22 mouse cellular contexts compared by ENCODE assay signal in genomic region chr17:71752831-71753230, GRCm38 (mm10). TPM values are rescaled to one million over a fixed set of nuclear protein-coding genes. Genes with fewer than 3 reads are reported as not detected.
"Had no signal": no experiment of that assay in that cellular context is flagged by ENCODE, and none has a peak within 500 bp of the region (broad histone marks: within the 10 kb centered on the region; RNA-seq: fewer than 3 reads in every experiment).

Gene Pcare (minus strand): TSS chr17:71752894.

- H3K9ac ChIP-seq: limb, embryonic 13.5 days; liver, embryonic 14.5 days; neural tube, embryonic 12.5 days; stomach, embryonic 15.5 days had no signal

- H3K36me3 ChIP-seq: limb, embryonic 13.5 days; midbrain, embryonic 10.5 days; neural tube, embryonic 12.5 days; stomach, embryonic 15.5 days had no signal

- DNase-seq: kidney, adult 8-10 months; kidney, postnatal 36 days; layer of hippocampus, adult 9-11 months; layer of hippocampus, postnatal 36 days; left cerebral cortex, postnatal 4 days; lung, adult 18-20 months; lung, postnatal 4 days; midbrain, embryonic 14.5 days; thymus, postnatal 36 days had no signal

- H3K9me3 ChIP-seq: limb, embryonic 13.5 days; midbrain, embryonic 10.5 days; neural tube, embryonic 12.5 days; stomach, embryonic 15.5 days had no signal

- H3K4me2 ChIP-seq: limb, embryonic 13.5 days; neural tube, embryonic 12.5 days; stomach, embryonic 15.5 days had no signal

- ATAC-seq: intestine, postnatal 0 days had no signal

- H3K27me3 ChIP-seq: limb, embryonic 13.5 days; neural tube, embryonic 12.5 days; stomach, embryonic 15.5 days had no signal

- H3K4me3 ChIP-seq: limb, embryonic 13.5 days; midbrain, embryonic 10.5 days; neural tube, embryonic 12.5 days; stomach, embryonic 15.5 days had no signal

- H3K27ac ChIP-seq: kidney, postnatal 0 days; limb, embryonic 13.5 days; liver, embryonic 14.5 days; midbrain, embryonic 10.5 days; neural tube, embryonic 12.5 days; stomach, embryonic 15.5 days had no signal

- H3K4me1 ChIP-seq: limb, embryonic 13.5 days; midbrain, embryonic 10.5 days; neural tube, embryonic 12.5 days; stomach, embryonic 15.5 days had no signal

RNA-seq across cellular contexts. Expression of gene Pcare, which starts in this region (rescaled TPM):
- total RNA-seq: liver, adult 2 months; megakaryocyte, adult 5-6 weeks; neutrophil, adult 5-6 weeks had no signal
- polyA plus RNA-seq: intestine, postnatal 0 days; kidney, postnatal 0 days; limb, embryonic 13.5 days; liver, adult 2 months; lung, embryonic 16.5 days; midbrain, embryonic 10.5 days; midbrain, embryonic 14.5 days; neural tube, embryonic 12.5 days; spleen, adult 2 months; stomach, embryonic 15.5 days; thymus, postnatal 0 days had no signal
